In the genomic region with DNA sequence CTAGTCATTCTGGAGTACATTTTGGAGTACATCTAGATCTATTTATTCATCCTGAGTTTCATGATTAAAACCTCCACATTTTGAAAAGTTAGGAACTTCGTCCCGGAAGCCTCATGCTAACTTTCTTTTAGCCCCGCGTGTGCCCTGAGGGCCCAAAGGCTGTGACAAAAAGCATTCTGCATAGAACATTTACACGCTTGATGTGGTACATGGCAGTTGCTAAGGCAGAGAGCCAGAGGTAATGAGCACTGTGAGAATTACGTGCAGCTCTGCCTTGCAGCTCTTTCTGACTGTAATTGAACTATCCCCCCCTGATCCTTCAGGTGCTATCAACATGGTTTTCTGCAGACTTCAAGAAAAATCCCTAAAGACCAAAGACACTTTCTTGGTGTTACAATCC, we compare ENCODE assay signal across 15 mouse cellular contexts.
"Had no signal": no experiment of that assay in that cellular context is flagged by ENCODE, and none has a peak within 500 bp of the region (broad histone marks: within the 10 kb centered on the region; RNA-seq: fewer than 3 reads in every experiment).

No protein-coding gene starts in this region.

- H3K9me3 ChIP-seq: limb, embryonic 10.5 days; midbrain, embryonic 10.5 days; neural tube, embryonic 15.5 days had no signal

- H3K27ac ChIP-seq: left cerebral cortex, adult 2 months; limb, embryonic 10.5 days; midbrain, embryonic 10.5 days; neural tube, embryonic 15.5 days had no signal

- H3K4me3 ChIP-seq: left cerebral cortex, adult 2 months; limb, embryonic 10.5 days; midbrain, embryonic 10.5 days; myocyte; neural tube, embryonic 15.5 days had no signal

- H3K4me2 ChIP-seq: liver, embryonic 11.5 days; lung, embryonic 14.5 days; neural tube, embryonic 15.5 days had no signal

- H3K27me3 ChIP-seq: neural tube, embryonic 15.5 days had no signal

- H3K9ac ChIP-seq: lung, embryonic 14.5 days; neural tube, embryonic 15.5 days had no signal

- DNase-seq: lung, embryonic 14.5 days; lung, postnatal 10 days; lung, postnatal 4 days; midbrain, embryonic 14.5 days; right cerebral cortex, postnatal 4 days; spleen, adult 18-20 months; thymus, adult 18-20 months; thymus, postnatal 14 days had no signal

- H3K36me3 ChIP-seq: limb, embryonic 10.5 days; midbrain, embryonic 10.5 days; neural tube, embryonic 15.5 days had no signal

- H3K4me1 ChIP-seq: midbrain, embryonic 10.5 days; neural tube, embryonic 15.5 days had no signal

- ATAC-seq: intestine, postnatal 0 days had no signal
